Mouse (Mus musculus): ENCODE results near the gene E330017A01Rik.

DNA sequence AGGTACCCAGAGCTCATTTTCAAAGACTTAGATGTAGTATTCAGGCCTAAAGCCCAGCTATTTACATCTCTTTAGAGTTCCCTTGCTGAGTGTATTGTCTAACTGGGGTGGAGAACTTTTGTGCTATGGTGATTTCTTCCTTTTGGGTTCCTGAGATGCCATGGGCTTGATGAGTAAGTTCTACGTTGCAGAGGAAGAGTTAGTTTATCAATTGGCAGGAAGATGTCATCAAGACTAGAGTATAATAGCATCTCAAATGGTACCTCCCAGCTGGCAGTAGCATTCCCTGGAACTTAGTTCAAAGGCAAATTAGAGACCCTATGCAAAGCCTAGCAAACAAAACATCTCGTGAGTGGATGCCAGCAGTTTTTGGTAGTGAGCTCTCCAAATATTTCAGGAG, 2.7 kb downstream of the E330017A01Rik start:
- TF ChIP-seq CTCF (IDR thresholded peaks at IDR 0.05; ENCODE audit: borderline replicate concordance, extremely low read depth, insufficient read depth, insufficient read length) (no peak), POLR2A (IDR thresholded peaks at IDR 0.05; ENCODE audit: borderline replicate concordance, extremely low read depth, insufficient read depth, insufficient read length, poor library complexity, severe bottlenecking) (no peak)

Data from brain, embryonic 14.5 days (tissue).